Mouse (Mus musculus) limb, embryonic 14.5 days (tissue): ENCODE results near the gene Nfya. TPM values are rescaled to one million over a fixed set of nuclear protein-coding genes. Genes with fewer than 3 reads are reported as not detected.

Experiments
- ATAC-seq: fragments of 200-750 bp; cut with Nextera tagmentation; 2 replicates; pipeline ENCODE4 v1.8.0; 2017; ENCODE audit warnings: low read depth, moderate number of reproducible peaks, moderate TSS enrichment; ENCODE audit not compliant: low FRiP score
- DNase-seq: peaks from one replicate; pipeline ENCODE4 v3.0.0-alpha.2; 2015; ENCODE audit warnings: low spot score
- H3K27ac ChIP-seq: fragments of 300-500 bp; sonication (generic); replicated peaks from 2 replicates; pipeline ENCODE4 v1.5.1; 2014; ENCODE audit warnings: low read depth, mild to moderate bottlenecking, low read length, moderate library complexity, mixed read lengths
- H3K27me3 ChIP-seq: fragments of 300-500 bp; sonication (generic); 2 replicates; pipeline ENCODE4 v1.6.1; 2014; ENCODE audit warnings: low read length, mixed read lengths; ENCODE audit not compliant: control insufficient read depth, insufficient read depth
- H3K36me3 ChIP-seq: fragments of 300-500 bp; sonication (generic); 2 replicates; pipeline ENCODE4 v1.6.1; 2014; ENCODE audit warnings: mild to moderate bottlenecking, low read length, moderate library complexity, mixed read lengths; ENCODE audit not compliant: control insufficient read depth, insufficient read depth
- H3K4me1 ChIP-seq: fragments of 300-500 bp; sonication (generic); 2 replicates; pipeline ENCODE4 v1.6.1; 2014; ENCODE audit warnings: antibody characterized with exemption, low read length, mixed read lengths; ENCODE audit not compliant: control insufficient read depth, insufficient read depth
- H3K4me2 ChIP-seq: fragments of 300-500 bp; sonication (generic); replicated peaks from 2 replicates; pipeline ENCODE4 v1.6.1; 2014; ENCODE audit warnings: low read depth, mild to moderate bottlenecking, low read length, moderate library complexity; ENCODE audit not compliant: severe bottlenecking
- H3K4me3 ChIP-seq: fragments of 300-500 bp; sonication (generic); replicated peaks from 2 replicates; pipeline ENCODE4 v1.5.1; 2014; ENCODE audit warnings: low read length
- H3K9ac ChIP-seq: fragments of 300-500 bp; sonication (generic); 2 replicates; pipeline ENCODE4 v1.6.1; 2014; ENCODE audit warnings: mild to moderate bottlenecking, low read depth, low read length, moderate library complexity; ENCODE audit not compliant: severe bottlenecking
- H3K9me3 ChIP-seq: fragments of 300-500 bp; sonication (generic); 2 replicates; pipeline ENCODE4 v1.6.1; 2016; ENCODE audit warnings: low read length; ENCODE audit not compliant: control insufficient read depth
- POLR2A ChIP-seq: fragments of 200-500 bp; IDR thresholded peaks from 2 replicates; pipeline ENCODE4 v1.8.0; 2012; ENCODE audit warnings: inconsistent platforms, mild to moderate bottlenecking, moderate library complexity, borderline replicate concordance; ENCODE audit not compliant: insufficient read depth, insufficient read length; ENCODE audit errors: extremely low read depth
- WGBS: fragments of 180-500 bp; shearing (Covaris S2); extraction: QIAGEN DNeasy Blood & Tissue Kit; methylation state at CpG from one replicate; pipeline ENCODE4 v1.1.7; 2014; 5-methylcytosine and 5-hydroxymethylcytosine counted together
- polyA plus RNA-seq, 2 experiments: library from polyadenylated mRNA; depleted of rRNA in 1 of 2; stranded (reverse) in 1 of 2; unstranded in 1 of 2; fragments of >200 nt; fragmentation: Nextera tagmentation in 1 of 2; extraction: Ambion mirVana in 1 of 2; gene quantifications; 2 replicates each; pipeline versions ENCODE4 v1.2.1 to v1.2.3; 2012 to 2014

Nfya gene
- polyA plus RNA-seq, 2 experiments: 19.2 to 95.0 TPM

DNA sequence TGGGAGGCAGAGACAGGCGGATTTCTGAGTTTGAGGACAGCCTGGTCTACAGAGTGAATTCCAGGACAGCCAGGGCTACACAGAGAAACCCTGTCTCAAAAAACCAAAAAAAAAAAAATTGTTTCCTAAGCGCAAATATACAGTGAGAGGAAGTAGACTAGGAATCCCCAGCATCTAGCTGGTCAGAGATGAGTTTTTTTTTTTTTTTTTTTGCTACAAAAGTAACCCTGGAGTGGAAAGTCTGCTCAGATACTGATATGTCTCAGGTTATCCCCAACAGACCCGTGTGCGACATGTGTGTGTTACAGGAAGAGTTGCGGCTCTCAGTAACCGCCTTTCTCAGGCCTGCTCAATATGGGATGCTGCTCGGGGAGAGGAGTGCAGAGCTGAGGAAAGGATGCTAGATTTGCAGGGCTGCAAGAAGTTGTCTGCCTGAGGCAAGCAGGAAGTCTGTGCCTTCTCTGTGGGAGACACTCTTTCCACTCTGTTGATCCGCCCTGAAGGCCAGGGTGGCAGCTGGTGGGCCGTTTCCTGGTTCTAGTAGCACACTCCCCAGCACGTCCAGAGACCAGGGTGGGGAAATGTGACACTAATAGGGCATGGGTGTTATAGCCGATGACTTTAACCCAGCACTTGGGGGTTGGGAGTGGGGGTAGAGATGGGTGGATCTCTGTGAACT lies 18.3 kb upstream of the Nfya start:
- no peak for TF ChIP-seq POLR2A
- no peak overlapping the region for H3K27ac ChIP-seq

GRCm38 (mm10) chr17:48426991-48427750 lies 17.5 kb upstream of the Nfya start:
- Histone ChIP-seq H3K4me3 (no peak overlapping the region), H3K36me3 (no peaks in the 10 kb centered on the region), H3K4me2 (no peak overlapping the region), H3K4me1 (peaks cover 28% of the 10 kb centered on the region), H3K9me3 (no peaks in the 10 kb centered on the region), H3K9ac (no peak overlapping the region), H3K27me3 (no peaks in the 10 kb centered on the region), H3K27ac (no peak overlapping the region)
- no peak for DNase-seq
- TF ChIP-seq POLR2A: no peak
- no peak for ATAC-seq
- 55% methylated on average over 13 of the region's 13 CpGs for WGBS

More for the DNA sequence above, 18.3 kb upstream of the Nfya start:
- Histone ChIP-seq H3K4me3 (no peak overlapping the region), H3K27me3 (no peaks in the 10 kb centered on the region), H3K9me3 (no peaks in the 10 kb centered on the region), H3K9ac (no peak overlapping the region), H3K4me1 (peaks cover 28% of the 10 kb centered on the region), H3K4me2 (no peak overlapping the region), H3K36me3 (no peaks in the 10 kb centered on the region)
- no peak for ATAC-seq
- 50% methylated on average over 11 of the region's 11 CpGs for WGBS
- DNase-seq: no peak

DNA sequence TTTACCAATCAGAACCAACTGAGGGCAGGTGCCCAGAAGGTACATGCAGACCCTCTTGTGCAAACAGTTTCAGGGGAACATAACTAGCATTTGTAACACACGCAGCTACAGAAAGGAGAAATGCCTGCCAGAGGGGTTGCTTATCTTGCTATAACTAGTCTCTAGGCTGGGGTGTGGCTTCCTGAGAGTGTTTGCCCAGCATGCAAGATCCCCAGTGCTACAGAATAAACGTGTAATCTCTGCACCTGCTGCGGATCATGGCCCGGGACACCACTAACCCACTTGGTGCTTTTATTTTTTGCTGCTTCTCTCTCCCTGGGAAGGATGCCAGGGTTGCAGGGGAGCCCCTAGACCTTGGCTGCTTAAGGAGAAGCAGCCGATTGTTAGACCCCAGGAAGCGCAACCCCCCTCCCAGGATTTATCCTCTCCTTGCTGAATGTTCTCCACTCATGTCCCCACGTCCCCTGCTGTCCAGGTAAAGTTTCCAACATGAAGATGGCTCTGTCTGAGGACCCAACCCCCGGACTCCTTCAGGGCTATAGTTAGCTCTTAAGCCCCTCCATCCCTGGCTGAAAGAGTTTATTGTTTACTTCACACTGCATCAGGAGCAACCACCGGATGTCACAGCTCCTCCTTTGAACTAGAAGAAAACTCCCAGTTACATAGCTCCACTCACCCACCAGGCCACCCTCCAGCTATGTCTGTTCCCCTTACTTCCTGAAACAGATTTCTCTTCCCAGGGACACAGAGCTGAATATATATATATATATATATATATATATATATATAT lies 16.3 kb upstream of the Nfya start:
- Histone ChIP-seq H3K9me3 (no peaks in the 10 kb centered on the region), H3K36me3 (no peaks in the 10 kb centered on the region), H3K27me3 (no peaks in the 10 kb centered on the region), H3K27ac (no peak overlapping the region), H3K4me3 (no peak overlapping the region), H3K4me2 (no peak overlapping the region), H3K4me1 (peaks cover 28% of the 10 kb centered on the region), H3K9ac (no peak overlapping the region)
- DNase-seq: no peak
- 44% methylated on average over 9 of the region's 9 CpGs for WGBS
- no peak for TF ChIP-seq POLR2A
- no peak for ATAC-seq

DNA sequence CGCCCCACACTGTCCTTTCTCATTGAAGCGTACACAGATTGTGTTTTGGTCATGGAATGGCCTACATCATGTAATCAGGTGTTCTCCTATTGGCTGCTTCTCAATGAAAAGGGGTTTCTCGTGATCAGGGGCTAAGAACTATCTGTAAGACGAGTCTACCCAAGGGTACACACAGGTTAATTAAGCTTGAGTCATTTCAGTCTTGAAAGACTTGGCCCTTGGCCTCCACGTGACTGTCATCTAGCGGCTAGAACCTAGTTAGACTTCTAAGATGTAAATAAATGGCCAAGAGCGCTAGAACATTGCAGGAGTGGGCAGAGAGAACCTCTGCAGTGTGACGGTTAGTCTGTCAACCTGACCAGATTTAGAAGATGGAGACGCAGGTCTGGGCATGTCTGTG lies 14.5 kb upstream of the Nfya start:
- Histone ChIP-seq H3K27ac (no peak overlapping the region), H3K4me3 (no peak overlapping the region), H3K9me3 (no peaks in the 10 kb centered on the region), H3K36me3 (no peaks in the 10 kb centered on the region; the same call in 1 of the 2 replicates), H3K27me3 (no peaks in the 10 kb centered on the region), H3K9ac (no peak overlapping the region), H3K4me1 (peaks cover 22% of the 10 kb centered on the region), H3K4me2 (no peak overlapping the region)
- DNase-seq: no peak
- ATAC-seq: no peak
- WGBS: 88% methylated on average over 9 of the region's 9 CpGs
- TF ChIP-seq POLR2A: no peak

GRCm38 (mm10) chr17:48419571-48419970 lies 9.9 kb upstream of the Nfya start:
- ATAC-seq (no peak), DNase-seq (no peak)
- H3K9ac ChIP-seq: no peak overlapping the region
- no peak overlapping the region for H3K27ac ChIP-seq
- no peak overlapping the region for H3K4me2 ChIP-seq
- no peak for TF ChIP-seq POLR2A
- peaks cover 22% of the 10 kb centered on the region for H3K36me3 ChIP-seq
- no peaks in the 10 kb centered on the region for H3K27me3 ChIP-seq
- H3K4me1 ChIP-seq: no peaks in the 10 kb centered on the region
- no peaks in the 10 kb centered on the region for H3K9me3 ChIP-seq
- 51% methylated on average over 2 of the region's 2 CpGs for WGBS
- H3K4me3 ChIP-seq: no peak overlapping the region
